Mouse (Mus musculus): Measurements from ENCODE around the gene Pglyrp2. TPM values are rescaled to one million over a fixed set of nuclear protein-coding genes. Genes with fewer than 3 reads are reported as not detected.

Gene Pglyrp2
- total RNA-seq, 1 experiment from 2014 or later = 7.1 TPM

DNA sequence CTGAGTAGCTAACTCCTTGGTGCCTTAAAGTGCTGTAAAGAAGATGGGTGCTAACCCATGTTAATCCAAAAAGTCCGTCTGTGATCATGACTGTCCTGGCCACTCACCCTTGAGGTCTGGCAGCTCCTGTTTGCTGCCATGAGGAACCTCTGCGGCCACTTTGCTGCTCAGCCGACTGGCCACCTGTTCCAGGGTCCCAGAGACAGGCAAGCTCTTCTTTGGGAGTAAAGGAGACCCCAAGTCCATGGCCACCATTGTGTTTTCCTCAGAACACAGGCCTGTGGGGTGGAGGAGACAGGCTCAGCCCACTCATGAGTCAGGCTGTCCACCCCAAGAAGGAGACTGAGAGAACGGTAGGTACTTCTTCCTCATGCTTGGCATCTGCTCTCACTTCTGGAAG lies 61.3 kb downstream of the Pglyrp2 start:
- ATAC-seq (replicated peaks; ENCODE audit: low read depth, poor library complexity, severe bottlenecking) = no peak

Other genes with a start within 250 kb of the Pglyrp2 start
- not detected in 2 replicates for gene Ephx3, start 234.6 kb downstream of the Pglyrp2 start, total RNA-seq (2017)
- 22.5 and 58.5 TPM in 2 replicates for gene Brd4, start 139.4 kb downstream of the Pglyrp2 start, total RNA-seq (2017)
- gene Akap8, start 102.9 kb downstream of the Pglyrp2 start, total RNA-seq (2017) = 146 and 161 TPM in 2 replicates
- gene Akap8l, start 73.6 kb downstream of the Pglyrp2 start, total RNA-seq (2017) = 87.8 and 101 TPM in 2 replicates
- gene Wiz, start 34.7 kb downstream of the Pglyrp2 start, total RNA-seq (2017) = 13.2 and 15.7 TPM in 2 replicates
- gene Rasal3, start 20.6 kb downstream of the Pglyrp2 start, total RNA-seq (2017) = 29.6 and 34.9 TPM in 2 replicates
- gene Cyp4f39, start 28.6 kb upstream of the Pglyrp2 start, total RNA-seq (2017) = 0.73 and 4.2 TPM in 2 replicates
- gene Cyp4f17, start 81.9 kb upstream of the Pglyrp2 start, total RNA-seq (2017) = 0.50 and 2.0 TPM in 2 replicates
- gene Cyp4f16, start 112.4 kb upstream of the Pglyrp2 start, total RNA-seq (2017) = 9.6 and 11.6 TPM in 2 replicates
- not detected in 2 replicates for gene Cyp4f37, start 197.1 kb upstream of the Pglyrp2 start, total RNA-seq (2017)
- gene Cyp4f40, start 234.7 kb upstream of the Pglyrp2 start, total RNA-seq (2017) = not detected in 2 replicates

Data from common myeloid progenitor, adult 5-6 weeks (primary cell).